Mouse (Mus musculus) kidney, postnatal 0 days (tissue): ENCODE data around the gene Noa1. TPM values are rescaled to one million over a fixed set of nuclear protein-coding genes. Genes with fewer than 3 reads are reported as not detected.
A peak's percentile ranks its signal among the peaks of the same experiment; 100 is the strongest.

ENCODE experiments used
- ATAC-seq: fragments of 200-750 bp; cut with Nextera tagmentation; replicated peaks from 2 replicates; pipeline ENCODE4 v1.8.0; 2017; ENCODE audit warnings: low read depth, moderate number of reproducible peaks, moderate TSS enrichment, moderate library complexity; ENCODE audit not compliant: low FRiP score
- DNase-seq: peaks from one replicate; pipeline ENCODE4 v3.0.0-alpha.2; 2016; ENCODE audit warnings: low spot score
- H3K27ac ChIP-seq: fragments of 300-500 bp; sonication (generic); 2 replicates; pipeline ENCODE4 v1.5.1; 2014; ENCODE audit warnings: mild to moderate bottlenecking
- H3K27me3 ChIP-seq: fragments of 300-500 bp; sonication (generic); 2 replicates; pipeline ENCODE4 v1.6.1; 2014; ENCODE audit warnings: low read length, mixed read lengths; ENCODE audit not compliant: insufficient read depth
- H3K36me3 ChIP-seq: fragments of 300-500 bp; sonication (generic); 2 replicates; pipeline ENCODE4 v1.6.1; 2014; ENCODE audit warnings: low read length, mixed read lengths; ENCODE audit not compliant: insufficient read depth
- H3K4me1 ChIP-seq: fragments of 300-500 bp; sonication (generic); replicated peaks from 2 replicates; pipeline ENCODE4 v1.6.1; 2014; ENCODE audit warnings: antibody characterized with exemption, low read length, mixed read lengths; ENCODE audit not compliant: insufficient read depth
- H3K4me2 ChIP-seq: fragments of 300-500 bp; sonication (generic); 2 replicates; pipeline ENCODE4 v1.6.1; 2014; ENCODE audit warnings: mild to moderate bottlenecking, low read length, moderate library complexity, mixed read lengths
- H3K4me3 ChIP-seq: fragments of 300-500 bp; sonication (generic); replicated peaks from 2 replicates; pipeline ENCODE4 v1.5.1; 2014; ENCODE audit warnings: low read depth, low read length
- H3K9ac ChIP-seq: fragments of 300-500 bp; sonication (generic); 2 replicates; pipeline ENCODE4 v1.6.1; 2014; ENCODE audit warnings: low read depth, low read length
- H3K9me3 ChIP-seq: fragments of 300-500 bp; sonication (generic); replicated peaks from 2 replicates; pipeline ENCODE4 v1.6.1; 2016; ENCODE audit warnings: low read length, inconsistent platforms, mixed read lengths
- CTCF ChIP-seq: IDR thresholded peaks from 2 replicates; pipeline ENCODE4 v1.5.1; 2016; ENCODE audit warnings: antibody characterized with exemption, low read depth, mild to moderate bottlenecking, moderate library complexity
- WGBS: fragments of 180-500 bp; shearing (Covaris S2); extraction: QIAGEN DNeasy Blood & Tissue Kit; methylation state at CpG from one replicate; pipeline ENCODE4 v1.1.7; 2014; 5-methylcytosine and 5-hydroxymethylcytosine counted together
- polyA plus RNA-seq: library from polyadenylated mRNA; unstranded; fragments of >200 nt; fragmentation: Nextera tagmentation; extraction: Ambion mirVana; gene quantifications from 2 replicates; pipeline ENCODE4 v1.2.1, GENCODE M21; 2015

Noa1 gene
- polyA plus RNA-seq, 1 experiment from 2014 or later = 27.0 TPM

DNA sequence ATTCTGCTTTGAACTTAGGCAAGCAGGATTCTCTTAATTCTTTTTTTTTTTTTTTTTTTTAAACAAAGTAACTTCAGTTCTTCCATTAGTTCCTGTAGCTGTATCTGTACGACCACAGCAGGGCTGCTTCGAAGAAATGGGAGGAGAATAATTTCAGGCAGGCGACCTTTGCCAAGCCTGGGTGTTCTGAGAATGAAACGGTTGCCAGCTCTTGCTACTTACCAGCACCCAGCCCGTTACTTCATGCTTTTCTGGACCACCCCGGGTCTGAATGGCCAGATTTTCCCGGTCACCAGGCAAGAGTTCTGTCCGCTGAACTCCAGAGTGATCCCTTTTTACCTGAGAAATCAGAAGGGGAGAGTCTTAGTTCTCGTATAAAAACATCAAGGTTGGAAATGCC lies 41.8 kb upstream of the Noa1 start:
- ATAC-seq = no peak

DNA sequence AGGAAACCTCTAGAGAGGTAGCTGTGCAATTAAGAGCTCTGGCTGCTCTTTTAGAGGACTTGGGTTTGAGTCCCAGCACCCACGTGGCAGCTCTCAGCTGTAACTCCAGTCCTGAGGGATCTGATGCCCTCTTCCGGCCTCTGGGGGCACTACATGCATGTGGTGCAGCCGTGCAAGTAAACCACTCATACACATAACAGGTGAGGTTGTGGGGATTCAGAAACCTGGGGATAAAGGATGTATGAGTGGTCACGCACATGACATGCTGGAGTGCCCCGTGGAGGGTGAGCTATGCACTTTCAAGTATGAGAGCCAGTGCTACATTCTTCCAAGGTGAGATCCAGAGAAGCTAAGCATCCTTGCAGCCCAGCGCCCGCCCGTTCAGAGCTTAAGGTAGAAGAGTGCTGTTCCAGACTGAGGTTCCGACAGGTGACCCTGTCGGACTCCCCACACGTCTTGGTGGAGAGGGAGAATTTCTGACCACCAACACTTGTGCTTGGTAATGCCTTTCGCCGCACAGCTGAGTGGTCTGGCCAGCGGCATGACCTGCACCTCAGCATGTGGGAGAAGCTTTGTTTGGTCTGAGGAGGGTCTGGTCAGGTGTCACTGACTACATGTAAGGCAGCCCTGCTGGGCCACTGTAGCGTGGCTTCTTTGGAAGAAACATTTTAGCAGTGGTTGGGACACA lies 40.2 kb upstream of the Noa1 start:
- ATAC-seq = no peak
- Histone ChIP-seq H3K27me3 (no peaks in the 10 kb centered on the region), H3K27ac (no peak overlapping the region), H3K9ac (no peak overlapping the region), H3K4me3 (no peak overlapping the region), H3K4me1 (peaks cover 5% of the 10 kb centered on the region), H3K4me2 (no peak overlapping the region), H3K9me3 (no peaks in the 10 kb centered on the region), H3K36me3 (peaks cover 38% of the 10 kb centered on the region)
- peak; percentile 14; the same call in 1 of the 2 replicates for TF ChIP-seq CTCF
- DNase-seq = no peak
- WGBS = 88% methylated on average over 15 of the region's 15 CpGs

More for the DNA sequence above, 41.8 kb upstream of the Noa1 start:
- H3K36me3 ChIP-seq = peaks cover 33% of the 10 kb centered on the region
- no peak for TF ChIP-seq CTCF
- no peak overlapping the region for H3K4me3 ChIP-seq
- no peak for DNase-seq
- no peaks in the 10 kb centered on the region for H3K9me3 ChIP-seq
- peaks cover 18% of the 10 kb centered on the region for H3K4me1 ChIP-seq
- 58% methylated on average over 9 of the region's 9 CpGs for WGBS
- 0 out of 2 replicates have a peak overlapping the region, but pooled peaks have one; percentile 16 for H3K27ac ChIP-seq
- no peaks in the 10 kb centered on the region for H3K27me3 ChIP-seq
- no peak overlapping the region for H3K4me2 ChIP-seq
- H3K9ac ChIP-seq = no peak overlapping the region

DNA sequence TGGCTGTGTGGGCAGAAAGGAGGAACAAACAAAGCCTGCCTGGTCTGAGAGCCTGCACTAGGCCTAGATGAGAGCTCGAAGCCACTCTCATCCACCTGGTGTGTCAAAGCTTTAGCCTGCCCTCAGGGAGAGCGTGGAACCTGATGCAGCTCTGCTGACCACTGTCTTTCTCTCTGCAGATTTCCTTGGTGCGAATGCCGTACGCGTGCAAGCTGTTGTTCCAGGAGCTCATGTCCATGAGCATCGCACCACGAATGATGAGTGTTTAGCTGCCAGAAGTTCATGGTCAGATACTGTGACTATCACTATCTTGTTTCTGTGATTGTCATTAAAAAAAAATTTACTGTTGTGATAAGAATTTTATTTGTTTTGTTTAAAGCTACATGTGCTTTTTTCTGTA lies 39.0 kb upstream of the Noa1 start:
- H3K4me3 ChIP-seq = no peak overlapping the region
- ATAC-seq (no peak), DNase-seq (no peak)
- H3K9ac ChIP-seq = no peak overlapping the region
- H3K4me1 ChIP-seq = no peaks in the 10 kb centered on the region
- no peak for TF ChIP-seq CTCF
- peaks cover 43% of the 10 kb centered on the region for H3K36me3 ChIP-seq
- WGBS = 88% methylated on average over 8 of the region's 8 CpGs
- H3K27ac ChIP-seq = no peak overlapping the region
- no peak overlapping the region for H3K4me2 ChIP-seq
- H3K27me3 ChIP-seq = no peaks in the 10 kb centered on the region
- no peaks in the 10 kb centered on the region for H3K9me3 ChIP-seq

DNA sequence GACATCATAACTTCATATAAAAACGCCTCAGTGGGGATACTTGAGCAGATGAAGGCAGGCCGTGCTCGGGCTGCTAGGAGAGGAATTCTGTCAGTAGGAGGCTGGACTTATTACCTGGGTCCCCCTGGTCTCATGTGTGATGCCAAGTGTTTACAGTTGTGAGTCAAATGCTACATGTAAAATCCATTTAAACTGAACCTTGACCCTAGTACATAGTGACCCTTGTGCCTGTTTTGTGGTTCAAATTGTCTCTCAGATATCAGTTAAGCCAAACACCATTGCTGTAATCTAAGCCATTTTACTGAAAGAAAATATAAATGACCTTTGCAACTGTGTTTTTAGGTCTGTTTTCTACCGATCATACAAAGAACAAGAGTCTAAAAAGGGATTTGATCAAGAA lies 30.1 kb upstream of the Noa1 start:
- Histone ChIP-seq H3K4me1 (no peaks in the 10 kb centered on the region), H3K27ac (no peak overlapping the region), H3K4me2 (no peak overlapping the region), H3K9ac (no peak overlapping the region), H3K9me3 (no peaks in the 10 kb centered on the region), H3K4me3 (no peak overlapping the region), H3K27me3 (no peaks in the 10 kb centered on the region), H3K36me3 (peaks cover 65% of the 10 kb centered on the region)
- DNase-seq = no peak
- WGBS = 78% methylated on average over 4 of the region's 4 CpGs
- no peak for TF ChIP-seq CTCF
- ATAC-seq = no peak

DNA sequence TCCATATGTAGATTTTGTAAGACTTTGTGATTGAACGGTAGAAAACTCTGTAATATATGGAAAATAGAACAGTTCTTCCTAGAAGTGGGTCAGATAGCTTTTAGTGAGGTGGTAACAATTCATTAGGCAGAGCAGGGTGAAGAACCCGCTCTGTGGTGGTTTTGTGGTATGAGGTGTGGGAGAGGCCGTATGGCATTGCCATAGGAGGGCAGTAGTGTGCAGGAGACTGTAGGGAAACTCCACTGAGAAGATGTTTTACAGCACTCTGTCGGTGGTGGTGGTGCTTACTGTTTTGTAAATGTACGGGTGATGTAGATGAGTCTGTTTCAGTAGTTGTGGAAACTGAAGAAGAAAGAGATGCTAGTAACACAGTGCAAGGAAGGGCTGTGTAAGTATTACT lies 20.3 kb upstream of the Noa1 start:
- H3K9ac ChIP-seq = no peak overlapping the region
- H3K9me3 ChIP-seq = no peaks in the 10 kb centered on the region
- no peak overlapping the region for H3K4me3 ChIP-seq
- TF ChIP-seq CTCF = peak; percentile 39; the same call in 1 of the 2 replicates
- no peaks in the 10 kb centered on the region for H3K4me1 ChIP-seq
- no peaks in the 10 kb centered on the region for H3K27me3 ChIP-seq
- no peak overlapping the region for H3K27ac ChIP-seq
- DNase-seq = no peak
- H3K36me3 ChIP-seq = peaks cover 60% of the 10 kb centered on the region
- 76% methylated on average over 5 of the region's 5 CpGs for WGBS
- no peak for ATAC-seq
- no peak overlapping the region for H3K4me2 ChIP-seq

DNA sequence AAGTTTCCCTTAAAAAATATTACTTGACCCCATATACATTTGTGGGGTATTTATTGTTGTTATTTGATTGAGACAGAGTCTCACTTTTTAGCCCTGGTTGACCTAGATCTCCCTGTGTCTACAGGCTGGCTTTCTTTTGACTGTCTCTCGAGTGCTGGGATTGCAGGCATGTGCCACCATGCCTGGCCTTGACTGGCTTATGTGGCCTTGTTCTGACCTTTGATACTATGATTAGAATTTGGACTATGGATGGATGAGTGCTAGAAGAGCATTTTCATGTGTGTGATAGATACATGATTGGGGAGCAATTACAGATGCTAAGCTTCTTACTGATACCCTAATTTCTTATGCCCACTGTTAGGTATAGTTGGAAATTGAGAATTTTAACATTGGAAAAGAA lies 15.1 kb upstream of the Noa1 start:
- no peaks in the 10 kb centered on the region for H3K27me3 ChIP-seq
- no peak for DNase-seq
- no peaks in the 10 kb centered on the region for H3K9me3 ChIP-seq
- no peaks in the 10 kb centered on the region for H3K4me1 ChIP-seq
- H3K27ac ChIP-seq = no peak overlapping the region
- H3K9ac ChIP-seq = no peak overlapping the region
- no peak overlapping the region for H3K4me3 ChIP-seq
- no peak overlapping the region for H3K4me2 ChIP-seq
- 84% methylated on average over 1 of the region's 1 CpGs for WGBS
- TF ChIP-seq CTCF = no peak
- no peak for ATAC-seq
- peaks cover 64% of the 10 kb centered on the region for H3K36me3 ChIP-seq
